Mouse (Mus musculus) forebrain, embryonic 13.5 days (tissue): ENCODE data around the gene Rufy3. TPM values are rescaled to one million over a fixed set of nuclear protein-coding genes. Genes with fewer than 3 reads are reported as not detected.

Experiments used
- ATAC-seq: fragments of 200-750 bp; cut with Nextera tagmentation; 2 replicates; pipeline ENCODE4 v1.8.0; 2017
- H3K27ac ChIP-seq: fragments of 300-500 bp; sonication (generic); 2 replicates; pipeline ENCODE4 v1.5.1; 2015; ENCODE audit warnings: inconsistent platforms, mild to moderate bottlenecking, moderate library complexity
- H3K27me3 ChIP-seq: fragments of 300-500 bp; sonication (generic); 2 replicates; pipeline ENCODE4 v1.6.1; 2015; ENCODE audit warnings: mild to moderate bottlenecking, inconsistent platforms
- H3K36me3 ChIP-seq: fragments of 300-500 bp; sonication (generic); 2 replicates; pipeline ENCODE4 v1.6.1; 2015; ENCODE audit warnings: mild to moderate bottlenecking, inconsistent platforms; ENCODE audit not compliant: poor library complexity, severe bottlenecking
- H3K4me1 ChIP-seq: fragments of 300-500 bp; sonication (generic); 2 replicates; pipeline ENCODE4 v1.6.1; 2015; ENCODE audit warnings: inconsistent platforms
- H3K4me2 ChIP-seq: fragments of 300-500 bp; sonication (generic); 2 replicates; pipeline ENCODE4 v1.6.1; 2015; ENCODE audit warnings: inconsistent platforms, mild to moderate bottlenecking, moderate library complexity
- H3K4me3 ChIP-seq: fragments of 300-500 bp; sonication (generic); 2 replicates; pipeline ENCODE4 v1.5.1; 2015; ENCODE audit warnings: mild to moderate bottlenecking, inconsistent platforms
- H3K9ac ChIP-seq: fragments of 300-500 bp; sonication (generic); 2 replicates; pipeline ENCODE4 v1.6.1; 2015; ENCODE audit warnings: mild to moderate bottlenecking, inconsistent platforms
- H3K9me3 ChIP-seq: fragments of 300-500 bp; sonication (generic); replicated peaks from 2 replicates; pipeline ENCODE4 v1.6.1; 2016; ENCODE audit warnings: inconsistent platforms
- WGBS: fragments of 180-500 bp; shearing (Covaris S2); methylation state at CpG from one replicate; pipeline ENCODE4 v1.1.7; 2015; 5-methylcytosine and 5-hydroxymethylcytosine counted together
- polyA plus RNA-seq: library from polyadenylated mRNA; unstranded; fragments of >200 nt; fragmentation: Nextera tagmentation; extraction: Ambion mirVana; gene quantifications from 2 replicates; pipeline ENCODE4 v1.2.1, GENCODE M21; 2015

Gene Rufy3
- polyA plus RNA-seq, 1 experiment from 2014 or later: 200 TPM

GRCm38 (mm10) chr5:88558991-88559390 lies 5.8 kb upstream of the Rufy3 start:
- Histone ChIP-seq H3K36me3 (no peaks in the 10 kb centered on the region), H3K4me1 (peaks cover 27% of the 10 kb centered on the region), H3K9me3 (no peaks in the 10 kb centered on the region), H3K4me2 (no peak overlapping the region), H3K4me3 (no peak overlapping the region), H3K27ac (no peak overlapping the region), H3K27me3 (no peaks in the 10 kb centered on the region), H3K9ac (no peak overlapping the region)
- no peak for ATAC-seq
- WGBS: 52% methylated on average over 1 of the region's 1 CpGs

GRCm38 (mm10) chr5:88561080-88561814 lies 3.6 kb upstream of the Rufy3 start:
- WGBS: 87% methylated on average over 9 of the region's 9 CpGs
- no peaks in the 10 kb centered on the region for H3K36me3 ChIP-seq

GRCm38 (mm10) chr5:88562863-88563780 lies 1.7 kb upstream of the Rufy3 start:
- WGBS: 78% methylated on average over 8 of the region's 8 CpGs
- Histone ChIP-seq H3K27me3 (no peaks in the 10 kb centered on the region), H3K4me1 (peaks cover 13% of the 10 kb centered on the region), H3K9ac (no peak overlapping the region), H3K4me2 (no peak overlapping the region), H3K36me3 (peaks cover under 1% of the 10 kb centered on the region; the same call in 1 of the 2 replicates), H3K27ac (no peak overlapping the region), H3K4me3 (no peak overlapping the region), H3K9me3 (no peaks in the 10 kb centered on the region)
- no peak for ATAC-seq

More at GRCm38 (mm10) chr5:88561080-88561814, 3.6 kb upstream of the Rufy3 start:
- H3K4me2 ChIP-seq: no peak overlapping the region
- H3K9me3 ChIP-seq: no peaks in the 10 kb centered on the region
- no peaks in the 10 kb centered on the region for H3K27me3 ChIP-seq
- peaks cover 17% of the 10 kb centered on the region for H3K4me1 ChIP-seq
- H3K27ac ChIP-seq: no peak overlapping the region
- no peak for ATAC-seq
- no peak overlapping the region for H3K4me3 ChIP-seq
- no peak overlapping the region for H3K9ac ChIP-seq

GRCm38 (mm10) chr5:88565148-88566033 lies 551 bp downstream of the Rufy3 start:
- Histone ChIP-seq H3K27me3 (no peaks in the 10 kb centered on the region), H3K27ac (peak overlapping the region; percentile 90), H3K4me2 (peak overlapping the region; percentile 76), H3K4me1 (peaks cover 13% of the 10 kb centered on the region), H3K36me3 (peaks cover 9% of the 10 kb centered on the region; the same call in 1 of the 2 replicates), H3K4me3 (peak overlapping the region; percentile 84), H3K9ac (peak overlapping the region; percentile 86), H3K9me3 (no peaks in the 10 kb centered on the region)
- WGBS: under 1% methylated on average over 74 of the region's 119 CpGs
- ATAC-seq: peak; percentile 75

GRCm38 (mm10) chr5:88566034-88566841 lies 1.4 kb downstream of the Rufy3 start:
- H3K27me3 ChIP-seq: no peaks in the 10 kb centered on the region
- peaks cover 13% of the 10 kb centered on the region for H3K4me1 ChIP-seq
- peak overlapping the region; percentile 76 for H3K4me2 ChIP-seq
- peaks cover 13% of the 10 kb centered on the region; the same call in 1 of the 2 replicates for H3K36me3 ChIP-seq
- WGBS: 7% methylated on average over 14 of the region's 14 CpGs
- H3K4me3 ChIP-seq: peak overlapping the region; percentile 84
- H3K9me3 ChIP-seq: no peaks in the 10 kb centered on the region
- H3K27ac ChIP-seq: peak overlapping the region; percentile 90
- peak overlapping the region; percentile 86 for H3K9ac ChIP-seq
- 0 out of 2 replicates have a peak, but pooled peaks have one; percentile 6 for ATAC-seq

GRCm38 (mm10) chr5:88569541-88569940 lies 4.7 kb downstream of the Rufy3 start:
- H3K4me1 ChIP-seq: peaks cover 11% of the 10 kb centered on the region
- H3K9me3 ChIP-seq: no peaks in the 10 kb centered on the region
- H3K36me3 ChIP-seq: peaks cover 17% of the 10 kb centered on the region
- H3K9ac ChIP-seq: no peak overlapping the region
- ATAC-seq: no peak
- no peak overlapping the region for H3K27ac ChIP-seq
- H3K4me3 ChIP-seq: no peak overlapping the region
- 60% methylated on average over 3 of the region's 3 CpGs for WGBS
- no peak overlapping the region for H3K4me2 ChIP-seq
- H3K27me3 ChIP-seq: no peaks in the 10 kb centered on the region

- no peak overlapping the region for H3K9ac ChIP-seq
- no peak overlapping the region for H3K27ac ChIP-seq
- no peaks in the 10 kb centered on the region for H3K27me3 ChIP-seq
- WGBS: 87% methylated on average over 3 of the region's 3 CpGs
- no peak overlapping the region for H3K4me3 ChIP-seq
- ATAC-seq: no peak
- no peak overlapping the region for H3K4me2 ChIP-seq
- no peaks in the 10 kb centered on the region for H3K9me3 ChIP-seq
- H3K4me1 ChIP-seq: 0 out of 2 replicates have a peak, but pooled peaks cover 5% of the 10 kb centered on the region
- H3K36me3 ChIP-seq: peaks cover 14% of the 10 kb centered on the region; the same call in 1 of the 2 replicates
Measured at GRCm38 (mm10) chr5:88574829-88575228, 10.0 kb downstream of the Rufy3 start.

GRCm38 (mm10) chr5:88575506-88576338 lies 10.9 kb downstream of the Rufy3 start:
- peak; percentile 51; the same call in 1 of the 2 replicates for ATAC-seq
- Histone ChIP-seq H3K27me3 (no peaks in the 10 kb centered on the region), H3K36me3 (peaks cover 7% of the 10 kb centered on the region; the same call in 1 of the 2 replicates), H3K9ac (no peak overlapping the region), H3K4me2 (no peak overlapping the region), H3K27ac (no peak overlapping the region), H3K9me3 (no peaks in the 10 kb centered on the region), H3K4me1 (0 out of 2 replicates have a peak, but pooled peaks cover 5% of the 10 kb centered on the region), H3K4me3 (no peak overlapping the region)
- 71% methylated on average over 3 of the region's 3 CpGs for WGBS

GRCm38 (mm10) chr5:88580681-88581080 lies 15.8 kb downstream of the Rufy3 start:
- Histone ChIP-seq H3K27me3 (no peaks in the 10 kb centered on the region), H3K4me3 (no peak overlapping the region), H3K4me2 (no peak overlapping the region), H3K36me3 (0 out of 2 replicates have a peak, but pooled peaks cover 3% of the 10 kb centered on the region), H3K9me3 (no peaks in the 10 kb centered on the region), H3K4me1 (peaks cover 17% of the 10 kb centered on the region), H3K9ac (no peak overlapping the region), H3K27ac (no peak overlapping the region)
- WGBS: 77% methylated on average over 10 of the region's 10 CpGs
- ATAC-seq: no peak

- no peak for ATAC-seq
- 93% methylated on average over 6 of the region's 6 CpGs for WGBS
Measured at GRCm38 (mm10) chr5:88581343-88581742, 16.5 kb downstream of the Rufy3 start.

More at GRCm38 (mm10) chr5:88581343-88581742, 16.5 kb downstream of the Rufy3 start:
- no peak overlapping the region for H3K4me2 ChIP-seq
- H3K27me3 ChIP-seq: no peaks in the 10 kb centered on the region
- H3K9me3 ChIP-seq: no peaks in the 10 kb centered on the region
- H3K4me3 ChIP-seq: no peak overlapping the region
- H3K9ac ChIP-seq: no peak overlapping the region
- H3K27ac ChIP-seq: no peak overlapping the region
- 0 out of 2 replicates have a peak, but pooled peaks cover 3% of the 10 kb centered on the region for H3K36me3 ChIP-seq
- peaks cover 20% of the 10 kb centered on the region for H3K4me1 ChIP-seq
